Mouse (Mus musculus): Measurements from ENCODE around the gene Gal3st3.
"Not testable (repeated sequence)": the region's sequence is repeated elsewhere in the genome, so short reads cannot be mapped to it uniquely, and the experiment has no call there.

Gene Gal3st3

DNA sequence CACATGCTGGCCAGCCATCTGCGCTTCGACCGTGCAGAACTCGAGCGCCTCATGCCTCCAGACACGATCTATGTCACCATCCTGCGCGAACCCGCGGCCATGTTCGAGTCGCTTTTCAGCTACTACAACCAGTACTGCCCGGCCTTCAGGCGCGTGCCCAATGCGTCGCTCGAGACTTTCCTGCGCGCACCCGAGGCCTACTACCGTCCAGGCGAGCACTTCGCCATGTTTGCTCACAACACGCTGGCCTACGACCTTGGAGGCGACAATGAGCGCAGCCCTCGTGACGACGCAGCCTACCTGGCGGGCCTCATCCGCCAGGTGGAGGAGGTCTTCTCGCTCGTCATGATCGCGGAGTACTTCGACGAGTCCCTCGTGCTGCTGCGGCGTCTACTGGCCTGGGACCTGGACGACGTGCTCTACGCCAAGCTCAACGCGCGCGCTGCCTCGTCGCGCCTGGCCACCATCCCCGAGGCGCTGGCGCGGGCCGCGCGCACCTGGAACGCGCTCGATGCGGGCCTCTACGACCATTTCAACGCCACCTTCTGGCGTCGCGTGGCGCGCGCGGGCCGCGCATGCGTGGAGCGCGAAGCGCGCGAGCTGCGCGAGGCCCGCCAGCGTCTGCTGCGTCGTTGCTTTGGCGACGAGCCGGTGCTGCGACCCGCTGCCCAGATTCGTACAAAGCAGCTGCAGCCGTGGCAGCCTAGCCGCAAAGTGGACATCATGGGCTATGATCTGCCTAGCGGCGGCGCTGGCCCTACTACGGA lies 9.0 kb downstream of the Gal3st3 start:
- in situ Hi-C loops (cut with MboI, MseI) = no loop called here

DNA sequence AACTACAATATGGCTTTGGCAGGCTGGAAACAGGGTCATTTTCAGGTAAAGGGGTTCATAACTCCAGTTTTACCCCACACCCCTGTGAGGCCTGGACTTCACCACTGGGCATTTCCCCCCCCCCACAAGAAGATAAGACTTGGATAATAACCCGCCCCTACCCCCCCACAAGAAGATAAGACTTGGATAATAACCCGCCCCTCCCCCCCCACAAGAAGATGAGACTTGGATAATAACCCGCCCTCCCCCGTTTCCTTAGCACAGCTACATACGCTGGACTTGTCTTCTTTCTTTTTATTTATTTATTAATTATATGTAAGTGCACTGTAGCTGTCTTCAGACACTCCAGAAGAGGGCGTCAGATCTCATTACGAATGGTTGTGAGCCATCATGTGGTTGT lies 10.9 kb downstream of the Gal3st3 start:
- in situ Hi-C loops (cut with MboI, MseI) = no loop called here

DNA sequence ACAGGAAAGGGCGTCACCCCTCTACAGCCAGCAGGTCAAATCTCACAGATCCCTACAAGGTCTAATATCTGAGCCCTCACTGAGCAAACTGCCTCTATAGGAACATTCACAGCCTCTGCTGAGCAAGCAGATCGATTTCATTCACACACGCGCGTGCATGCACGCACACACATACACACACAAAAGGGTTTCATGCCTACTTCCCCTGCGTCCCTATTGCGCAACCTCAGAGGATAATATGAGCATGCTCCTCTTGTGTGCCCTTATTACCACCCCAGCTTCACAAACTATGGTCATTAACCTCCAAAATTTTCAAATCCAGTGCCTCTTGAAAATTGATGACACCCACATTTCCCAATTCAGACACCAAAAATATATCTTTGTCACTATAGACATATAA lies 15.1 kb downstream of the Gal3st3 start:
- in situ Hi-C loops (cut with MboI, MseI) = no loop called here

DNA sequence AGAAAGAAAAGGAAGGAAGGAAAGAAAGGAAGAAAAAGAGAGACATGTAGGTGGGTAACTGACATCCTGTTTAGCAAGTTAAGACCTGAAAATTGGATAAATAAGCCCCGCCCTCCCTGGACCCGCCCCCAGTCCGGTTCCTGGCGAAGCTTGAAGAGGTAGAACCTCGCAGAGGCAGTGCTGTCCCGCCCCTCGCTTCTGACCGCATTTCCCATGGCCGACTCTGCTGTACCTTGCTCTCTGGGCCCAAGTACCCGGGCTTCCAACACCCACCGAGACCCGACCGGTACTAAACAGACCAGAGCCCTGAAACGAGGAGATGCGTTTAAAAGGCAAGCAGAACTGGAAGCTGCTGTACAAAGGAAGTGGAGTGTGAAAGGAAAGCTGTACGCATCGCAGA lies 25.7 kb downstream of the Gal3st3 start:
- in situ Hi-C loops (cut with MboI, MseI) = no loop called here

DNA sequence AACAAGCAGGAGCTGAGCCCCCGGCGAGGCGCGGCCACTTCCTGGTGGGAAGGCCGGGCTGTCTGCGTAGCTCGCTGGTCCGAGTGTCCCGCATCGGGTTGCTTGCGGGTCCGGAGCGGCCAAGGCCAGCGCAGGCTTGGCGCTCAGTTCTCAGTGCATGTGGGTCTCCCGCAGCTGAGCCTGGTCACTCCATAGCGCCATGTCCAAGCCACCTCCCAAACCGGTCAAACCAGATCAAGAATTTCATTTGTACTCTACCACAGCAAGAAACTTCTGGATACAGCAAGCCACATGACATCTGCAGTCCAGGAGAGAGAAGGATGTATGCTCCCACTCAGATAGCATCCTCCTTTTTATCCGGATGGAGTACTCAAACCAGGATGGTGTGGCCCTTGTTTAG lies 29.8 kb downstream of the Gal3st3 start:
- in situ Hi-C loops (cut with MboI, MseI) = no loop called here

DNA sequence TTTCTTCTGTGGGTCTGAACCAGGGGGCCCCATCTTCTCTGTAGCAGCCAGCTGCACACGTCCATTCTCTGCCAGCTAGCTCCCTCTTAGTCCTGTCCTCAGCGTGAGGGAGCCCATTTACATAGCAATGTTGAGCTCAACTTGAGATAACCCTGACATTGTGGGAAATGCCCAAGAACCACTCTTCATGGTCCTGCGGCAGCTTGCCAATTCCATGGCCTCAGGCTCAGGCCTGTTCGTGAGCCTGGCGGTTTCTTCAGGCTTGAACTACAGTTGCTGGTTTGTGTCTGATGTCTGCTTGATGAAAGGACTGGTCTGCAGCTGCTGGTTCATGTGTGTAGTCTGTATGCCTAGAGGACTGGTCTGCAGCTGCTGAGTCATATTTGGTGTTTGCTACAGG lies 36.6 kb downstream of the Gal3st3 start:
- in situ Hi-C loops (cut with MboI, MseI) = no loop called here

DNA sequence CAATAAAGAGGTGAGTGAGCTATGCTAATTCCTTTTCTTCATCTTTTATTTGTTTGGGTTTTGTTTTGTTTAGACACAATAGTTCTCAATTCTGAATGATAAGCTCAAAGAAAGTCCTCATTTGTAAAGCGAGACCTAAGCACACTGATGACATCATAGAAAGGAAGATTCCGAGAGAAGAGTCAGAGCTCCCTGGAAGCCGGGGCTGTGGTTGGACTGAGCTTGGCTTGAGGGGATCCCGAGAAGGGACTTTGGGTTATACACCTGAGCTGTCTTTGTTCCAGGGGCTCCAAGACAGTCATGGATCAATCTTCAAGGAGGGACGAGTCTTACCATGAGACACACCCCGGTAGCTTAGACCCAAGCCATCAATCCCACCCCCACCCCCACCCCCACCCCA lies 37.3 kb downstream of the Gal3st3 start, which contains the start of gene Catsper1:
TSS of gene Catsper1 (plus strand) at position 301 of the 400 bp plus-strand sequence.
- in situ Hi-C loops (cut with MboI, MseI) = no loop called here

DNA sequence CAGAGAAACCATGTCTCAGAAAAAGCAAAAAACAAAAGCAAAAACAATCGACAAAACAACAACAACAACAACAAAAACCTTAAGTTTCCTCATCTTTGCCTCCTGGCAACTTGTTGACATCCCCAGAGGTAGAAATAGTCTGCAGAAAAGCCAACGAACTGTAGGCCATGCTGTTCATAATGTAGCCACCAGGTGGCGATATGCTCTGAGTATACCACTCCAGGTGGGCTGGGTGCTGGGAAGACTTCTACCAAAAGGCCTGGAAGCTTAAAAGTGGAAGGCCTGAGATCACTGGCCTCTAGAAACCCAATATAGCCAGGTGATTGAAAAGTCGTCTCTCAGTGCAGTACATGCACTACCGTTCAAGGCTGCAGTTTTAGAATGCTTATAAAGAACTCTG lies 39.8 kb downstream of the Gal3st3 start:
- in situ Hi-C loops (cut with MboI, MseI) = no loop called here

DNA sequence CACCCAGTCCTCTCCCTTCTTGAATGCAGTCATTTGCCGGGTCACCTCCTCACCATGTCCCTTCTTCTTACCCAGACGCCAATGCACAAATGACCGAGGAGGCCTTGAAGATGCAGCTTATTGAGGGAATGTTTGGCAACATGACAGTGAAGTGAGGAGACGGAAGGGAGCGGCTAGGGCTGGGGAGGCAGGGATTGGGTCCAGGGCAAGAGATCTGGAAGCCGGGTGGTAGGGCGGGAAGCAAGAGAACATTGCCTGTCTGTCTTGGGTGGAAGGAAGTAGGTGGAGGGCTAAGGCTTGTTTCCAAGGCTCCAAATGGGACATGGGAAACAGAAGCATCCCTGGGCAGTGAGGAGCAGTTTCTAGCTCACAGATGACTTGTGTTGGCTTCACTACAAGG lies 43.2 kb downstream of the Gal3st3 start:
- in situ Hi-C loops (cut with MboI, MseI) = no loop called here

DNA sequence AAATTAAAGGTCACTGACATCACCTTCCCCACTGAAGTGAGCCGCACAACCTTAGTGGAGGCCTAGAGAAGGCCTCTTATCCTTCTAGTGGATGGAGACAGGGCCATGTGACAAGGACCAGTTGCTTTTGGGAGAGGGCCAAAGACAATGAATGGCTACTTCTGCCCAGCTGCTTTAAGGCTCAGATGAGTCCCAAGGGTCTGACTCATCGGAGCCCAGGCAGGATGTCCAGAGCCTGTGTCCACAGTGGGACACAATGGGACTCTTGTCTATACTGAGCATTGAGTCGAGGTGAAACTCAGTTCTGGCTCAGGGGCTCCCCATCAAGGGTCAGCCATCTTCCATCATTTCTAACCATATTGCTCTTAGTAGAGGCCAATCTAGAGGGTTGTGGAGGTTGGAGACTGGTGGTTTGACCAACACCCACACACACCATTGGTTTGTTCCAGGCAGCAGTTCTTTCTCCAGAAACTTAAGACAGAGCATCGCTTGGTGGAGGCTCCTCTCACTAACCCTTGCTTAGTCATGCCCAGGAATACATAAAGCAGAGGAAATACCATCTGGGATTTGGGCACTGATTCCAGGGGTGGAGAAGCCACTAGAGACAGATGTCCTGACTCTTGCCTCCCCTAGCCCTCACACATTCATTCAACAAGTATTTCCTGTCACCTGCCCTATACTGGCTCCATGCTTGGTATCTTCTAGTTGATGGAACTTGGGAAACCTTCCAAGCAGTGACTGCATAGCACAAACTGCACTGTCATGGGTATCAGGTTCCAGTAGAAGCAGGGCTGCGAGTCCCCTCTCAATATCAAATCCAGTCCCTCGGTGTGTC lies 47.4 kb downstream of the Gal3st3 start:
- in situ Hi-C loops (cut with MboI, MseI) = no loop called here

DNA sequence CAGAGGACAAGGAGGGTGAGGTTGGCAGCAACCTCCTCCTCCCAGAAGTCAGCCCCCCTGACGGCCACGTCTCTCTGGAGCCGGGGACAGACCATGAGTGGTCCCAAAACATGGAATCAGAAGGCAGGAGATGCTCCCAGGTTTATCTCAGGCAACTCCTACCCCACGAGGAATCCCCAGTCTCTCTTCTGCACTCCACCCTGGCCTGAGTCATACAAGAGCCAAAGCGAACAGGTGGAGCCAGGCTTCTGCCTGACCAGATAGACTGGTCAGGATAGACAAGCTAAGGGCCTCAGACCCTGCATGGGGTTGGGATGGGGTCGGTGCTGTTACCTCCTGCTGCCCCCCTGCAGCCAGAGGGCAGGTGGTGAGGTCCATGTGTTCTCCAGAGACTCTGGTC lies 49.9 kb downstream of the Gal3st3 start:
- in situ Hi-C loops (cut with MboI, MseI) = no loop called here

DNA sequence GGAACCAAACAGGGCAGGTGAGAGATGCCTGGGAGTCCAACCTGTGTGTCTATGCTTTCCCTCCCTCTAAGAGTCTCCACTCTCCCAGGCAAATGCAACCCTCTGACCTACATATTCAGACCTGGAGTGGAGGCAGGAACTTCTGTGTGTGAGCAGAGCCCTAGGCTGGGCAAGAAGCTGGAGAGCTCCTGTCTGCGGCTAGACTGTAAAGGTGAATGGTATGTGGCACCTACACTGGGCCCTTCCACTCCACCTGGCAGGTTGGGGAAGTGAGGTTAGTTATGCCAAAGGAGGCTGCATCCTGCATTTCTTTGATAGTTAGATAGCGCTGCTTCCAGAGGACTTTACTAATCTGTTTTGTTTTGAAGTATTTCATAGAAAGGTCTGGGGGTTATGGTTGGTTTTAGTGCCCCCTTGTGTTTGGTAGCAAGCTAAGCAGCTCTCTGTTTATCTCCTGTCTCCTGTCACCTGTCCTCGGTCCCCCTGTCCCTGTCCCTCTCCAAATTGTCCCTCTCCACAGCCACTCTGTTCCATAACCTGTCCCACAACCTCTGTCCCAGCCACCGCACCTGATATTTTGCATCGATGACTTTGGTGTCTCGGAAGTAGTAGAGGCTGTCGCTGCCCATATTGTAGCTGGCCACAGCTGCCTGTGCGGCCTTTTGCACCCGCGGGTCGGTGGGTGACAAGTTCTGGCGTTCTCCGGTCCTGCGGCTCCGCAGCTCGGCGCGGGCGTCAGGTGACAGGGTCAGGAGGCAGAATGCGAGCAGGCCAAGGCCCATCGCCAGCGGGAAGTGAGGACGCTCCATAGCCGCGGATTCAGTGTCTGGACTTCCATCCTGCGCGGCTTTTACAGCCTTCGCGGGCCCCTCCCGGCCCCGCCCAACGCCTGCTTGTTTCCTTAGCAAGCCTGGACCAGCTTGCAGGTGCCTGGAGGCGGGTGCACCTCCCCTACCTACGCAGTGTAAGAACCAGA lies 50.7 kb downstream of the Gal3st3 start:
- in situ Hi-C loops (cut with MboI, MseI) = no loop called here

DNA sequence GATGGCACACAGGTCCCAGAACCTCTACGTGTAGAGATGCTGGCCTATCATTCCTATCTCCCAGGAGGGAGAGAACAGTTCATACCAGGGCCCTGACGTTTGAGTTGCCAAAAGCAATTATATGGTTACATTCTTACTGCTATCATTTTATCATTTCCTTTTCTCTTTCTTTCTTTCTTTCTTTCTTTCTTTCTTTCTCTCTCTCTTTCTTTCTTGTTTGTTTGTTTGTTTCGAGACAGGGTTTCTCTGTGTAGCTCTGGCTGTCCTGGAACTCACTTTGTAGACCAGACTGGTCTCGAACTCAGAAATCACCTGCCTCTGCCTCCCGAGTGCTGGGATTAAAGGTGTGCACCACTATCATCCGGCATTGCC lies 51.4 kb downstream of the Gal3st3 start, which contains the start of gene Cst6:
TSS of gene Cst6 (minus strand) at position 73 of the 372 bp plus-strand sequence.
- in situ Hi-C loops (cut with MboI, MseI) = not testable (repeated sequence)

DNA sequence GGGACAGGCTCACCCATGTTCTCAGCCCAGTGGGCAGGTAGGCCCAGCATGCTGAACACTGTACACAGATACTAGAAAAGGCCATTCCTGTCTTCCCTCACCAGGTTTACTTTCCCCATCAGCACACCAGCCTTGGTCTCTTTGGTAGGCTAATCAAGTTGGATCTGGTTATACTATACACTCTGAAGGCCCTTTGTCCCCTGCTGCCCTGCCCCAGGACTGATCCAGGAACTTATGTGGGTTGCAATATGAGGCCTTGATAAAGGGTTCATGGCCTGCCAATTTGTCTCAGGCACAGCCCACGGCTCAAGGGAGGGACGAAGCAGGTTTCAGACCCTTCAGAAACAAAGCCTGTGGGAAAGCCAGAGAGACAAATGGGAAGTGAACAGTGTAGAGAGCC lies 55.5 kb downstream of the Gal3st3 start:
- in situ Hi-C loops (cut with MboI, MseI) = no loop called here

DNA sequence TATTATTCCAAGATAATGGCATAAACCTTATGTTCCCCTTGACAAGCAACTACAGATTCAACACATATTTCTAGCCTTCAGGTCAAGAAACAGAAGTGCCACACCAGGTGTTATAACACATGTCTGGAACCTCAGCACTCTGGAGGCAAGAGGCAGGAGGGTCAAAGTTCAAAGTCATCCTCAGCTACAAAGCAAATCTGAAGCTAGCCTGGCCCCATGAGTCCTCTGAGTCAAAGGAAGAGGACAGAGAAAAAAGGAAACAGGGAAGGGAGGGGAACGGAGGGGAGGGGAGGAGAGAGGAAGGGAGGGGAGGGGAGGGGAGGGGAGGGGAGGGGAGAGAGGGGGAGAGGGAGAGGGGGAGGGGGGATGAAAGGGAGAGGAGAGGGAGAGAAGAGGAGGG lies 57.9 kb downstream of the Gal3st3 start:
- in situ Hi-C loops (cut with MboI, MseI) = no loop called here
